Mouse (Mus musculus) mesoderm, embryonic 11.5 days (tissue): Measurements from ENCODE around the gene Tor1a.
A peak's percentile ranks its signal among the peaks of the same experiment; 100 is the strongest.
"Not testable (repeated sequence)": the region's sequence is repeated elsewhere in the genome, so short reads cannot be mapped to it uniquely, and the experiment has no call there.

Source experiments
- DNase-seq: peaks from one replicate; pipeline ENCODE4 v3.0.0-alpha.2; 2012; ENCODE audit warnings: low read depth, low spot score

Tor1a gene

GRCm38 (mm10) chr2:30918780-30919329 is 48.9 kb downstream of the Tor1a start:
- DNase-seq = peak; percentile 48

GRCm38 (mm10) chr2:30918126-30918525 is 49.6 kb downstream of the Tor1a start:
- DNase-seq = no peak

GRCm38 (mm10) chr2:30917649-30918048 is 50.1 kb downstream of the Tor1a start:
- no peak for DNase-seq

- not testable (repeated sequence) for DNase-seq
Observed at GRCm38 (mm10) chr2:30915933-30916332, 51.8 kb downstream of the Tor1a start.

- DNase-seq = no peak
Observed at GRCm38 (mm10) chr2:30915376-30915775, 52.4 kb downstream of the Tor1a start.

- DNase-seq = no peak
Observed at GRCm38 (mm10) chr2:30914836-30915235, 52.9 kb downstream of the Tor1a start.

- no peak for DNase-seq
Observed at GRCm38 (mm10) chr2:30913022-30913421, 54.7 kb downstream of the Tor1a start.

- DNase-seq = no peak
Observed at GRCm38 (mm10) chr2:30912291-30912773, 55.4 kb downstream of the Tor1a start.
